Mouse (Mus musculus): ENCODE data around the gene Ccdc84.
"Not testable (repeated sequence)": the region's sequence is repeated elsewhere in the genome, so short reads cannot be mapped to it uniquely, and the experiment has no call there.

Gene Ccdc84

DNA sequence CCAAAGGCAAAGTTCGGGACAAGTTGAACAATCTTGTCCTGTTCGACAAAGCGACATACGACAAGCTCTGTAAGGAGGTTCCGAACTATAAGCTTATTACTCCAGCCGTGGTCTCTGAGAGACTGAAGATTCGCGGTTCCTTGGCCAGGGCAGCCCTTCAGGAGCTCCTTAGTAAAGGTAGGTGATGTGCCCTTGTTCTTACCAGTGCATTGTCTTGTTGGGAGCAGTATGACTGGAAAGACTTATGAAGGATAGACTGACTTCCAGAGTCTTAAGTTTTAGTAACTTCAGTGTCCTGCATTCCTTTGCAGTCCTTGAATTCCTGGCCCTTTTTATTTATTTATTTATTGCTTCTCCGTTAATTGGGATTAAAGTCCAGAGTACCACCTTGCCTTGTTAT is 9.7 kb downstream of the Ccdc84 start:
- DNase-seq (ENCODE audit: low spot score in 2 of 2), result not testable (repeated sequence)

- DNase-seq (ENCODE audit: low spot score in 2 of 2), result no peak
These were observed 10.6 kb downstream of the Ccdc84 start for GRCm38 (mm10) chr9:44407752-44408097.

DNA sequence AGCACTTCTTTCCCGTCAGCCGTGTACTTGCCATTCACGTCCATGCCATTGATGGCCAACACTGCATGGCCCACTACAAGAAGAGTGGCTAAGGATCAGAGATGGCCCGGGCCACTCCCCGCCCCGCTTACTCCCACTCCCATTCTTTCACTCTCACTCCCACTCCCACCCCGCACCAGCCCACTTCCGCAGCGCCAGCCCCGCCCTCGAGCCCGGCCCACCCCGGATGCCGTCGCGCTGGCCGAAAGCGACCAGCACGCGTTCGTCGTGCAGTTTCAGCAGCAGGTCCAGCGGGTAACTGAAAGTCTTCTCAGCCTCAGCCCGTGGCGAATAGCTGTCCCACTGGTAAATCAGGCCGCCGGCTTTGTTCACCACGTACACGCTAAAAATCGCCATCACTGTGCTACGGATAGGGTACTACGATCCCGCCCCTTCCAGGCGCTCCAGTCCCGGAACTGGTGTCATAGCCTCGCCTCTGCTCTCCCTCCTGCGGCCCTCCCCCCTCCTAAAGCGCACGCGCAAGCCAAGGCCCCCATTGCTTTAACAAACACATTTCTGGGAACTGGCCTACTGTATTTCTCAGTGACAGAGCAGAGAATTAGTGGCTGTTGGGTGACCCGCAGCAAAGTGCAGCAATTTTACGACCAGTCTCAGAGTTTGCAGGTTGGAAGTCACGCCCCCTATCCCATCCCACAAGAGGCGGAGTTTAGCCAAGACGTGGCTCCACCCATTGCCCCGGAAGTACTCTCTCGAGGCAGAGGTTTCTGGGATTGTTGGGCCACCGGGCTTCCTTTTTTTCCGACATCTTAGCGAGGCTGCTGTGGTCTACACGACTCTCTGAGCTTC is 11.2 kb downstream of the Ccdc84 start, which contains the start of the genes Rps25 and Trappc4:
Rps25 (plus strand) TSS at position 234 of the 846 bp plus-strand sequence.
Trappc4 (minus strand) TSS at position 695 of the 846 bp plus-strand sequence.
- DNase-seq (ENCODE audit: low spot score in 2 of 2), result peak; percentile 90 to 92

DNA sequence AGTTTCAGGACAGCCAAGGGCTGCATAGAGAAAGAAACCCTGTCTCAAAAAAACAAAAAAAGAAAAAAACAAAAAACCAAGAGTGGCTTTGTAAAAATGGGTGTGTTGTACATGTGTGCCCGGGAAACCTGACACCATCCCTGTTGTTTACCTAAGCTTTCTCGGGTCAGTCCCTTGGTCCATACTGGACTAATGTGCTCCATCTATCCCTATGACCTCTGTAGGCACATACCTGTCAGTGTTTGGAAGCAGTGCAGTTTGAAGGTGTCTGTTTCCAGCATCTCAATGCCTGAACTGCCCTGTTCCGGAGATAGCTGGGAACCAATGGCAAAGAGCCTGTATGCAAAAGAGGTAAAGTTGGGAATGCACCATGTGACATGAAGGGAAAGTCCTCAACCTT is 13.4 kb downstream of the Ccdc84 start:
- no peak for DNase-seq (ENCODE audit: low spot score in 2 of 2)

DNA sequence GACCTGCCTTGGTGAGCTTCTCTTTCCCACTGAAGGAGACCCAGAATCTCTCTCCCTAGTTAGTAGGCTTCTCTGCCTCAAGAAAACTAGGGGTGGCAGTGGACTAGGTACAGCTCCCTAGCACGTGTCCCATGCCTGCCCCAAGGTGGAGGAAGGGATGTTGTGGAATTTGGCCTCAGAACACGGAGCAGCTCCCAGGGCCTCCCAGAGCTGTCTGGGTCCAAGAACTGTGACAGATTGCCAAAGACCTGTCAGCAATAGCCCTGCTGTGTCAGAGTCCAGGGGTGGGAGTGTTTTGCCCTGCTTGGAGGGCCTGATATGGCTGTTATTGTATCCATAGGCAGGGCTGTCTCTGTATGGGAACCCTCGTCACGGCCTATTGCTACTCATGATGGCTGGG is 17.3 kb downstream of the Ccdc84 start:
- no peak for DNase-seq (ENCODE audit: low spot score in 2 of 2)

DNA sequence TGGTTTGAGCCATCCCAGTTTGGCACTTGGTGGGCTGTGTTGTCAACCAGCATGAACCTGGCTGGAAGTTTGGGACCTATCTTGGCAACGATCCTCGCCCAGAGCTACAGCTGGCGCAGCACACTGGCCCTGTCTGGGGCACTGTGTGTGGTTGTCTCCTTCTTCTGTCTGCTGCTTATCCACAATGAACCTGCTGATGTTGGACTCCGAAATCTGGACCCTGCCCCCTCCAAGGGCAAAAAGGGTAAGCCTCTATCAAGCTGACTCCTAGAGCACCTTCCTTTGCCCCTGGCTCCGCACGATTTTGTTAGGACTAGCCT is 18.6 kb downstream of the Ccdc84 start:
- no peak for DNase-seq (ENCODE audit: low spot score in 2 of 2)

DNA sequence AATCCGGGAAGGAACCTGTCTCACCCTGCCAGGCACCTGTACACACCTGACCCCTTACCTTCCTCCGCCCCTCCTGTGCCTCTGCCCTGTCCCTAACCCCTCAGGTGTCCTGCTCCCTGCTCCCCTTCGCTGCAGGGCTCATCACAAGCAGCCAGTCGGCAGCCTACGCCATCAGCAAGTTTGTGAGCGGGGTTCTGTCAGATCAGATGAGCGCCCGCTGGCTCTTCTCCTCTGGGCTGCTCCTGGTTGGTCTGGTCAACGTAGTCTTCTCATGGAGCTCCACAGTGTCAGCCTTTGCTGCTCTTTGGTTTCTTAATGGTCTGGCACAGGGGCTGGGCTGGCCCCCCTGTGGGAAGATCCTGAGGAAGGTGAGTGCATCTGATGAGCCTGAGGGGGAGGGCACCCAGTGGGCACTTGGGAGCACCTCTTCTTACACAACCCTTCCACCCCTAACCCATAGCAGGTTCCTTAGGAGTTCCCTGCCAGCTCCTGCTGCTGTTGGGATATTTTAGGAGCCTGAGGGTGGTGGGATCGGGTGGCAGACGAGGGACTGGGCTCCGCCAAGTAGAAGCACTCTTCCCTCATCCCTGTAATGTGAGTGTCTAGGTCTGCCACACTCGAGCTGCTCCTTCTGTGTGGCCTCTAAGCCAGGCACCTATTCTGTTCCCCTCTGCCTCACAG is 19.1 kb downstream of the Ccdc84 start:
- DNase-seq (ENCODE audit: low spot score in 2 of 2), result no peak

DNA sequence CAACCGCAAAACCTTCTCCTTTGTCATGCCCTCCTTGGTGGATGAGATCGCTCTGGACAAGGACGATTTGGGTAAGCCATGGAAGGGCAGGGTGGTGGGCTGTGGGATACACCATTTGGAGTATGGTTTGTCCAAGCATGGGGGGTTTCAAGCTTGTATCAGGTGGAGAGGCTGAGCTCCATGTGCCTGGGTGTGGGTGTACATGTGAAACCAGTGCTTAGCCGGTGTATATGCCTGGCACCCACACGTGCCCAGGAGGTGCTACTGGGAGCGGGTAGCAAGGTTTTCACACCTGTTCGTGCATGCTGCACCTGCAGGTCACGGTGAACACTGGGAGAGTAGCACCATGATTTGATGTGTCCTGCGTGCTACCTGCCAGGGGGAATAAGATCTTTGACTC is 19.8 kb downstream of the Ccdc84 start:
- DNase-seq (ENCODE audit: low spot score in 2 of 2), result no peak

GRCm38 (mm10) chr9:44398087-44398486 is 20.3 kb downstream of the Ccdc84 start:
- no peak for DNase-seq (ENCODE audit: low spot score in 2 of 2)

- DNase-seq (ENCODE audit: low spot score in 2 of 2), result peak; percentile 89 to 94
These were observed 21.5 kb downstream of the Ccdc84 start, which contains the start of gene Slc37a4 for GRCm38 (mm10) chr9:44396684-44397411. Gene Slc37a4, plus strand, starts transcription at chr9:44396852.

DNA sequence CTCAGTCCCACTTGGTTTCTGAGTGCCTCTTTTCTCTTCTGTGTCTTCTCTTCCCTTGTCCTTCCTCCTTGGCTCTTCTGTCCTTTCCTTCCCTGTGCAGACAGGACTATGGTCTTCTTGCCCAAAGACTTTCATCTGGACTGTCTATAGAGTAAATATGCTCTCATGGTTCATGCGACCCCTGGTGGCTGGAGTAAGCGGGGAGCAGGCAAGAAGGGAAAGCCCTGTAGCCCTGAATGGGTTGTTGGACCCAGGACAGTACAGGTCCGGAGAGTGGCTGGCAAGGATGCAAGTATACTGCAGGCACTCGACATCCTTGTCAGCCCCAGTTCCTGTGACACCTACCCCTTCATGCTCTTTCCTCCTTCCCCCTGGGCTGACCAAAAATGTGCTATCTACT is 26.9 kb downstream of the Ccdc84 start:
- peak; percentile 50 to 51 for DNase-seq (ENCODE audit: low spot score in 2 of 2)

- peak in 1 of 2 experiments; percentile 52 for DNase-seq (ENCODE audit: low spot score in 2 of 2)
These were observed 29.1 kb downstream of the Ccdc84 start for GRCm38 (mm10) chr9:44389273-44389672.

DNA sequence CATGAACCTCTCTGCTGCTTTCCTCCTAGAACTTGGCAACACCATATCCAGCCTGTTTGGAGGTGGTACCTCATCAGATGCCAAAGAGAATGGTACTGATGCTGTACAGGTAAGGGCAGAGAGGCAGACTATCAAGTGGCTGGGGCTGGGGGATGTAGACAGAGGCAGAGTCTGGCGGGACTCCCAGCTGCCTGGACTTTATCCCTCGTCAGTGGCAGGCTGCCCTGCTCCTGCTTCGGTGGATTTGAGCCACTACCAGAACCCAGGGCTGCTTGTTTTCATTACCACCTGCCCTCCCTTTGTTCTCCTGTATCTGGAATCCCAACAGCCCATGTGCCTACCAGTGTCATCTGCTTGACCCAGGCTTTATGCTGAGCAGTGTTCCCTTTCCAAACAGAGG is 31.1 kb downstream of the Ccdc84 start:
- no peak for DNase-seq (ENCODE audit: low spot score in 2 of 2)

DNA sequence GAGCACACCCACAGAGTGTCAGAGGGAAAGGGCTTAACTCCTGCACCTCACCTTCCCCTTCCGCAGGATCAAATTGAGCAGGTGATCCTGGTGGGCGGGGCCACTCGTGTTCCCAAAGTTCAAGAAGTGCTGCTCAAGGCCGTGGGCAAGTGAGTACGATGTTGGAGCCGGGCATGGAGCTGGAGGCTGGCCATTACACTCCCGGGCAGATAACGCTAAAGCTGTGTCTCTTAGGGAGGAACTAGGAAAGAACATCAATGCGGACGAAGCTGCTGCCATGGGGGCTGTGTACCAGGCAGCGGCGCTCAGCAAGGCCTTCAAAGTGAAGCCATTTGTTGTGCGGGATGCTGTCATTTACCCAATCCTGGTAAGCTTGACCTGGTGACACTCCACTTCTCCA is 33.8 kb downstream of the Ccdc84 start:
- DNase-seq (ENCODE audit: low spot score in 2 of 2), result no peak

GRCm38 (mm10) chr9:44379862-44380261 is 38.5 kb downstream of the Ccdc84 start:
- DNase-seq (ENCODE audit: low spot score in 2 of 2), result no peak

- DNase-seq (ENCODE audit: low spot score in 2 of 2), result peak; percentile 98 to 100
These were observed 39.1 kb downstream of the Ccdc84 start, which contains the start of gene Hyou1 for GRCm38 (mm10) chr9:44379054-44379834. Gene Hyou1, plus strand, starts transcription at chr9:44379490.

GRCm38 (mm10) chr9:44378153-44378730 is 40.1 kb downstream of the Ccdc84 start:
- no peak for DNase-seq (ENCODE audit: low spot score in 2 of 2)

GRCm38 (mm10) chr9:44377335-44377734 is 41.0 kb downstream of the Ccdc84 start:
- DNase-seq (ENCODE audit: low spot score in 2 of 2), result not testable (repeated sequence)

DNA sequence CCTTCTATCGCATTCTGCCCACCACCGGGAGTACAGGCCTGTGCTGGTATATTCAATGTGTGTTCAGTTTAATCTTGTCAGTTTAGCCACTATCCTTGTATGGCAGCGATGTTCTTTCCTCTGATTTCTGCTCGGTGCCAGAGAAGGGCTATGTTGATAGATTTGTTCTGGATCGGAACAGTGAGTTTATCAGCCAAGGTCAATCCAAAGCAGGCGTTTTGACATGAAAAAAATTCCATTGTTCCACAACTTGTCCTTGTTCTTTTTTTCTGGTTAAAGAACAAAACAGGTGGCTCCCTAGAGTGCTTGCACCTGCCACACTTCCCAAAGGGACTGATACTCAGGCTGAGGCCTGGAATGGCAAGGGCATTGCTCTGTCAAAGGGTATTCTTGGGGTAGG is 42.2 kb downstream of the Ccdc84 start:
- no peak for DNase-seq (ENCODE audit: low spot score in 2 of 2)

DNA sequence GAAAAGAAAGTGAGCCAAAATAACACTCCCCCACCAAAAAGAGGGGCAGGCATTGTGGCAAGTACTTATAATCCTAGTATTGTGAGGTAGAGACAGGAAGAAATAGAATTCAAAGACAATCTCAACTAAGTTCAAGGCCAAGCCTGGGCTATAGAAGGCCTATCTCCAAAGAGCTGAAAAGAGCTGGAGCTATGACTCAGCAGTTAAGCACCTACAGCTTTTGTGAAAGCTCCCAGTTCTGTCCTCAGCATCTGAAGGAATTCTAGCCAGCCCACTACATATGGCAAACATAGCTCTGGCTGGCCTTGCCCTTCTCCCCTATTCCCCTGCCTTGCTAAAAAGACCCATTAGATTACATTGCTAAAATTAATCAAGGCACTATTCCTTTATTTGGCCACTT is 45.0 kb downstream of the Ccdc84 start:
- no peak for DNase-seq (ENCODE audit: low spot score in 2 of 2)

DNA sequence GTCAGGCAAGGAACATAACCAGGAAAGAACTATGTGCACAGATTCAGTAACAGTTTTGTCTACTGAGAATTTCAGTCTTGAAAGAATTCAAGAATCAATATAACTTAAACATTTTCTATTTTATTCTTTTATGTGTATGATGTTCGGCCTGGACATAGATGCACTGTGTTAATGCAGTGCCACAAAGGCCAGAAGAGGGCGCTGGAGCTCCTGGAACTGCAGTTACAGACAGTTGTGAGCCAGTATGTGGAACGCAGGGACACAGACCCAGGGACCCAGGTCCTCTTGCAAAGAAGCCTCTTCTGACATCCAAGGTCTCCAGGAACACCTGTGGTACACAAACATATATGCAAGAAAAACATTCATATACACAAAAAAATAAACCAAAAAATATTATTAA is 53.9 kb downstream of the Ccdc84 start:
- no peak for DNase-seq (ENCODE audit: low spot score in 2 of 2)

All from frontal cortex, postnatal 36 days (tissue).